Mouse (Mus musculus): Measurements from ENCODE around the gene Rasgrp2. TPM values are rescaled to one million over a fixed set of nuclear protein-coding genes. Genes with fewer than 3 reads are reported as not detected.
A peak's percentile ranks its signal among the peaks of the same experiment; 100 is the strongest.

Rasgrp2 gene
- total RNA-seq (2021) = 10 to 100 TPM; 31.3 to 36.7 TPM
- long read RNA-seq, experiment 1, partial matches to known transcripts = 2 of 11 reads
- long read RNA-seq, experiment 1, other reads (novel, unspliced or antisense) = 8 of 11 reads
- long read RNA-seq, experiment 2, partial matches to known transcripts = 2 of 4 reads
- long read RNA-seq, experiment 2, other reads (novel, unspliced or antisense) = 2 of 4 reads

DNA sequence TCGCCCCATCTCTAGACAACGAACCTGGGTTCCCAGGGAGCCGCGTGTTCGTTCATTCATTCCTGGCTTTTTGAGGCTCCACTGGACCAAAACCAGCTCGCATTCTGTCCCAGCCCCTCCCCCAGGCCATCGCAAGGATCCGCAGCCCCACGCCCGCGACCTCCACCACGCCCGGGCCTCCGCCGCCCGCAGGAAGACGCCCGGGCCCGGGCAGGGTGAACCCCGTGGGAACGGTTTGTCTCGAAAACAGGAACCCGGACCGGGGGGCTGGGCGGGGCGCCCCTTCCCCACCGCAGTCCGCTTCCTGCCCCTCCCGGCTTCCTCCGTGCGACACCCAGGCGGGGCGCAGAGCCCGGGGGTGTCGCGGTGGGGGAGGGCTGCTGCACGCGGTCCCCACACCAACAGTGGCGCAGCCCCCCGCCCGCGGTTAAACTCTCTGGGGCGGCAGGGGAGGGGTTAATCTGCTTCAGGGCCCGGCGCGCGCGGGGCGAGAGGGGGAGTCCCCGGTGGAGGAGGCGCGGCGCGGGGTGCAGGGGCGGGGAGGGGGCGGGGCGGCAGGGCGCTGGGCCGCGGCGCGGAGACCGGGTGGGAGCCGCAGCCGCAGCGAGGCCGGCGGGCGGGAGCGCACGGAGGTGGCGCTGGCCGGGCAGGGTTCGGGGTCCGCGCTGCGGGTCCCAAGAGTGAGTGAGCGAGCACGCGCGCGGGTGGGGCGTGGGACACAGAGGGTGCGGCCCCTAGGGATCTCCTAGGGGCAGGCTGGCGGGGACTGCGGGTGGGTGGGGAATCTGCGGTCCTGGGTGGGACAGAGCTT is at the start of gene Rasgrp2:
Gene Rasgrp2 (plus strand): TSS at position 56 of the 811 bp plus-strand sequence.
- Histone ChIP-seq H3K27ac (peak within 1 kb of the TSS; percentile 74), H3K4me3 (peak within 1 kb of the TSS; percentile 62)
- DNase-seq (ENCODE audit: low spot score in 2 of 2) = no peak
- no peak for TF ChIP-seq CTCF (conservative IDR thresholded peaks at IDR 0.05)

DNA sequence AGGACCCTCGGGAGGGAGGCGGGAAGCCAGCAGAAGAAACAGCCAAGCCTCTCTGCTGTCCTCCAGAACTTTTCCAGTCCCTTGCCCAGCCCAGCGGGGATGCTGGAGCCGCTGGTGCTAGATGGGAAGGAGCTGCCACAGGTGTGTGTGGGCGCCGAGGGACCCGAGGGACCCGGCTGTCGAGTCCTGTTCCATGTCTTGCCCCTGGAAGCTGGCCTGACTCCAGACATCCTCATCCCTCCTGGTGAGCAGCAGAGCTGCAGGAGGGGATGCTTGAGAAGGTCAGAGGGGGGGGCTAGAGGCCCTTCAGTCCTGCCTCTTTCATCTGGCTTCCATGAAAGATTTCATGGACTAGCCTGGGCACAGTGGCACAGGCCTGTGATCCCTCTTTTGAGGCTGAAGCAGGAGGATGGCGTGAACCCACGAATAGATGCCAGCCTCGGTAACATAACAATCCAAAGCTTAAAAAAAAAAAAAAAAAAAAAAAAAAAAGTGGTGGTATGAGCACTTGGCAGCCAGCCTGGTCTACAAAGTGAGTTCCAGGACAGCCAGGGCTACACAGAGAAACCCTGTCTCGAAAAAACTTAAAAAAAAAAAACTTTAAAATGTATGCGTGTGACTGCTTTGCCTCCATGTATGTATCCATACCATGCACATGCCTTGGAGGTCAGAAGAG is 47.6 kb upstream of the Rasgrp2 start:
- no peak for TF ChIP-seq CTCF (conservative IDR thresholded peaks at IDR 0.05)
- Histone ChIP-seq H3K4me3 (no peak overlapping the region), H3K27ac (no peak overlapping the region)
- no peak for DNase-seq (ENCODE audit: low spot score in 2 of 2)

DNA sequence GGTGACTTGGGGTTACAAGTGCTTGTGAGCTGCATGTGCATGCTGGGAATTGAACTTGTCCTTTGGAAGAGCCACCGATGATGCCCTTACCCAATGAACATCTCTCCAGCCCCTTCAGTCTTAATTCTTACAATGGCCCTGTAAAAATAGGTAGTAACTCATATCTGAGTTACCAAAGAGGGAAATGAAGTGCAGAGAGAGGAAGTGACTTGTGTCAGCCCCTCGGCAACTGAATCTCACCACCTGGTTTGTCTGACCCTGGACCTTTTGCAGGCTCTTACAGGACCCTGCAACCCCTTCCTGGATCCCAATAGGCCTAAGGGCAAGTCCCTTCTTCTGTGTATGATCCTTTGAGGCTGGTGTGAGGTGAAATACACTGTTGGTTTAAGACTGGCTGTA is 47.0 kb upstream of the Rasgrp2 start:
- no peak for DNase-seq (ENCODE audit: low spot score in 2 of 2)
- Histone ChIP-seq H3K27ac (no peak overlapping the region), H3K4me3 (no peak overlapping the region)
- no peak for TF ChIP-seq CTCF (conservative IDR thresholded peaks at IDR 0.05)

DNA sequence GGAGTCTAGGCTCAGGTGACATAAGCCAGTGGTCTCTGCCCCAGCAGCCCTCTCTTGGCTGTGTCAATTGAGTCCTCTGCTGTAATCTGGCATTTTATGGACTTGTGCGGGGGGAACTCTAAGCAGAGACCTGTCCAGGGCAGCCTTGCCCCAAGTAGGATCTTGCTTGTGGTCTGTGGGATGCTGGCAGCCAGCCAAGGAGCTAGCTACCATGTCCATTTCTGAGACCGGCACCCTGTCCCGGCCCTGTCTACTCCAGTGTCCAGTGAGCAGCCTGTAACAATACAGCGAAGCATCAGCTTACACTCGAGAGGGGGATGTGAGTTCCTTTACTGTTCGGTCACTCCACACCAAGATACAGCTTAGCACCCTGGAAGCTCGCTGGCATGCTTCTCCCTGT is 45.1 kb upstream of the Rasgrp2 start:
- no peak overlapping the region for H3K4me3 ChIP-seq
- no peak for DNase-seq (ENCODE audit: low spot score in 2 of 2)
- H3K27ac ChIP-seq = no peak overlapping the region
- TF ChIP-seq CTCF (conservative IDR thresholded peaks at IDR 0.05) = no peak

GRCm38 (mm10) chr19:6361291-6361690 is 37.8 kb upstream of the Rasgrp2 start:
- DNase-seq (ENCODE audit: low spot score in 2 of 2) = no peak
- H3K27ac ChIP-seq = no peak overlapping the region
- no peak overlapping the region for H3K4me3 ChIP-seq
- no peak for TF ChIP-seq CTCF (conservative IDR thresholded peaks at IDR 0.05)

GRCm38 (mm10) chr19:6363091-6363410 is 36.1 kb upstream of the Rasgrp2 start:
- H3K4me3 ChIP-seq = peak overlapping the region; percentile 59
- DNase-seq (ENCODE audit: low spot score in 2 of 2) = no peak
- TF ChIP-seq CTCF (conservative IDR thresholded peaks at IDR 0.05) = no peak
- peak overlapping the region; percentile 99 for H3K27ac ChIP-seq

GRCm38 (mm10) chr19:6363411-6364240 is 35.5 kb upstream of the Rasgrp2 start, which contains the start of gene Sf1:
Gene Sf1, plus strand, starts transcription at chr19:6363690.
- peak within 1 kb of the TSS; percentile 99 for H3K27ac ChIP-seq
- peak within 1 kb of the TSS; percentile 93 for H3K4me3 ChIP-seq
- DNase-seq (ENCODE audit: low spot score in 2 of 2) = peak; percentile 100
- no peak for TF ChIP-seq CTCF (conservative IDR thresholded peaks at IDR 0.05)

- H3K27ac ChIP-seq = peak overlapping the region; percentile 99
- DNase-seq (ENCODE audit: low spot score in 2 of 2) = peak; percentile 93
- TF ChIP-seq CTCF (conservative IDR thresholded peaks at IDR 0.05) = 0 out of 2 replicates have a peak, but pooled peaks have one; percentile 11
- peak overlapping the region; percentile 93 for H3K4me3 ChIP-seq
Measured at GRCm38 (mm10) chr19:6364317-6364725, 34.8 kb upstream of the Rasgrp2 start.

DNA sequence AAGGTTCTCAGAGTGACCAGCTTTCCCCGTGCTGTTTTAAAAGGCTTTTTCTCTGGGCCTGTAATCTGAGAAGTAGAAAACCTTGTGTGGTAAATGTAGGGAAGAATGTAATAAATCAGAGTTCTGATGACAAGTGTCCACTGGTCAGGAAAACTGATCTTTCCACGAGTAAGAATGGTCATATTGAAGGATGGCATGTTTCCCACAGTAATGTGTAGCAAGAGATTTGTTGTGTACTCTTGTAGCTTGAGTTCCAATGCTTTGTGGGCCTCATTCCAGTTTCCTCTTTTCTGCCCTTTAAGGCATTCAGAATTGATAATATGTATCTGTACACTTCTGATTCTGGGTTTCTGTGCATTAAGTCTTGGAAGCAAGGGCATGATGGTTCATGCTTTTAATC is 34.3 kb upstream of the Rasgrp2 start:
- Histone ChIP-seq H3K27ac (peak overlapping the region; percentile 99), H3K4me3 (peak overlapping the region; percentile 93)
- no peak for DNase-seq (ENCODE audit: low spot score in 2 of 2)
- TF ChIP-seq CTCF (conservative IDR thresholded peaks at IDR 0.05) = no peak

GRCm38 (mm10) chr19:6370175-6370574 is 29.0 kb upstream of the Rasgrp2 start:
- Histone ChIP-seq H3K4me3 (no peak overlapping the region), H3K27ac (no peak overlapping the region)
- DNase-seq (ENCODE audit: low spot score in 2 of 2) = no peak
- no peak for TF ChIP-seq CTCF (conservative IDR thresholded peaks at IDR 0.05)

DNA sequence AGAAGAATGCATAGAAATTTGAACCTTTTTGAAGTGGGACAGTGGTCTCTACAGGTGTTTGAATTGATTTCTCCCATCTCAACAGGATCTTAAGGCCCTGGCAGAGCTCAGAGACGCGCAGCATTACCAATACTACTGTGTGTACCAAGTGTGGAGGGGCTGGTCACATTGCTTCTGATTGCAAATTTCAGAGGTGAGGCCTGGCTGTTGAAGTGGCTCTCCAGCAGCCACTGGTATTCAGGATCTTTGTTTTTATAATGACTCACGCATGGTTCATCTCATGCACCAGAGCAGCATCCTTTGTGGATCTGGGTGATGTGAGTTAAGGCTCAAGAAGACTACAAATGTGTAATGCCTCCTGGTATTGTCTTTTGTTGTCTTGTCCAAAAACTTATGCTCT is 26.7 kb upstream of the Rasgrp2 start:
- no peak for TF ChIP-seq CTCF (conservative IDR thresholded peaks at IDR 0.05)
- Histone ChIP-seq H3K4me3 (no peak overlapping the region), H3K27ac (no peak overlapping the region)
- DNase-seq (ENCODE audit: low spot score in 2 of 2) = no peak

- Histone ChIP-seq H3K4me3 (no peak overlapping the region), H3K27ac (no peak overlapping the region)
- DNase-seq (ENCODE audit: low spot score in 2 of 2) = peak; percentile 61 to 85
- peak; percentile 89 for TF ChIP-seq CTCF (conservative IDR thresholded peaks at IDR 0.05)
Measured at GRCm38 (mm10) chr19:6373539-6374400, 25.4 kb upstream of the Rasgrp2 start.

All from layer of hippocampus, adult 2 months (tissue).